Mouse (Mus musculus) ES-E14 (cell line): ENCODE results near the gene Creb3l2. TPM values are rescaled to one million over a fixed set of nuclear protein-coding genes. Genes with fewer than 3 reads are reported as not detected.

ENCODE experiments used
- DNase-seq: peaks from one replicate; pipeline ENCODE4 v3.0.0-alpha.2; 2013; ENCODE audit warnings: low read depth, low spot score
- H3K27ac ChIP-seq: 2 replicates; pipeline ENCODE4 v1.5.1; 2012; ENCODE audit warnings: low read depth, mild to moderate bottlenecking, low read length, moderate library complexity, mixed read lengths; ENCODE audit not compliant: poor library complexity, insufficient read depth, severe bottlenecking
- H3K36me3 ChIP-seq: 2 replicates; pipeline ENCODE4 v1.6.1; 2012; ENCODE audit warnings: mild to moderate bottlenecking, low read length, moderate library complexity, mixed read lengths; ENCODE audit not compliant: control insufficient read depth, poor library complexity, insufficient read depth, severe bottlenecking
- H3K4me1 ChIP-seq, 2 experiments: fragments of 150-350 bp in 1 of 2; sonication (generic) in 1 of 2; 2 replicates each; pipeline ENCODE4 v1.6.1; 2012; ENCODE audit warnings: low read length in 2 of 2, mild to moderate bottlenecking in 1 of 2, mixed read lengths in 1 of 2; ENCODE audit not compliant: control insufficient read depth in 2 of 2, insufficient read depth in 2 of 2, poor library complexity in 1 of 2
- H3K4me3 ChIP-seq, 2 experiments: fragments of 150-350 bp in 1 of 2; sonication (generic) in 1 of 2; 2 replicates each; pipeline ENCODE4 v1.5.1; 2012; ENCODE audit warnings: low read length in 2 of 2, low read depth in 1 of 2, mild to moderate bottlenecking in 1 of 2, mixed read lengths in 1 of 2; ENCODE audit not compliant: insufficient read depth in 1 of 2, poor library complexity in 1 of 2, severe bottlenecking in 1 of 2
- H3K9ac ChIP-seq: 2 replicates; pipeline ENCODE4 v1.6.1; 2012; ENCODE audit warnings: low read depth, mild to moderate bottlenecking, low read length, mixed read lengths; ENCODE audit not compliant: poor library complexity, insufficient read depth, severe bottlenecking
- H3K9me3 ChIP-seq: fragments of 150-350 bp; sonication (generic); 2 replicates; pipeline ENCODE4 v1.6.1; 2012; ENCODE audit warnings: low read depth, mild to moderate bottlenecking, low read length; ENCODE audit not compliant: control insufficient read depth, insufficient read depth
- CHD2 ChIP-seq: IDR thresholded peaks from 2 replicates; pipeline ENCODE4 v1.6.1; 2014; ENCODE audit warnings: mild to moderate bottlenecking, low read depth, low read length, inconsistent platforms
- HCFC1 ChIP-seq: IDR thresholded peaks from 2 replicates; pipeline ENCODE4 v1.6.1; 2012; ENCODE audit warnings: low read length, inconsistent platforms, borderline replicate concordance; ENCODE audit not compliant: insufficient read depth
- MAFK ChIP-seq: IDR thresholded peaks from 2 replicates; pipeline ENCODE4 v1.6.1; 2014; ENCODE audit warnings: mild to moderate bottlenecking, low read depth, low read length, inconsistent platforms; ENCODE audit not compliant: insufficient read depth
- ZC3H11A ChIP-seq: IDR thresholded peaks from 2 replicates; pipeline ENCODE4 v1.6.1; 2012; ENCODE audit warnings: low read depth, mild to moderate bottlenecking, inconsistent platforms, low read length, borderline replicate concordance
- ZNF384 ChIP-seq: IDR thresholded peaks from 2 replicates; pipeline ENCODE4 v1.6.1; 2012; ENCODE audit warnings: low read depth, low read length, inconsistent platforms
- in situ Hi-C, 2 experiments: fragments of 600-800 bp; cut with MboI; formaldehyde crosslinking; loops; one replicate each; pipeline ENCODE4 v1.15.1; 2025; ENCODE audit warnings: low sequenced_read_pairs in 2 of 2, inconsistent platforms in 1 of 2; ENCODE audit not compliant: unreplicated experiment in 2 of 2
- total RNA-seq: library from RNA; depleted of rRNA; stranded (reverse); fragments of 300-350 nt; gene quantifications from 2 replicates; pipeline ENCODE4 v1.2.3, GENCODE M21; 2012

Creb3l2 gene
- total RNA-seq, 1 experiment = 5.8 TPM

DNA sequence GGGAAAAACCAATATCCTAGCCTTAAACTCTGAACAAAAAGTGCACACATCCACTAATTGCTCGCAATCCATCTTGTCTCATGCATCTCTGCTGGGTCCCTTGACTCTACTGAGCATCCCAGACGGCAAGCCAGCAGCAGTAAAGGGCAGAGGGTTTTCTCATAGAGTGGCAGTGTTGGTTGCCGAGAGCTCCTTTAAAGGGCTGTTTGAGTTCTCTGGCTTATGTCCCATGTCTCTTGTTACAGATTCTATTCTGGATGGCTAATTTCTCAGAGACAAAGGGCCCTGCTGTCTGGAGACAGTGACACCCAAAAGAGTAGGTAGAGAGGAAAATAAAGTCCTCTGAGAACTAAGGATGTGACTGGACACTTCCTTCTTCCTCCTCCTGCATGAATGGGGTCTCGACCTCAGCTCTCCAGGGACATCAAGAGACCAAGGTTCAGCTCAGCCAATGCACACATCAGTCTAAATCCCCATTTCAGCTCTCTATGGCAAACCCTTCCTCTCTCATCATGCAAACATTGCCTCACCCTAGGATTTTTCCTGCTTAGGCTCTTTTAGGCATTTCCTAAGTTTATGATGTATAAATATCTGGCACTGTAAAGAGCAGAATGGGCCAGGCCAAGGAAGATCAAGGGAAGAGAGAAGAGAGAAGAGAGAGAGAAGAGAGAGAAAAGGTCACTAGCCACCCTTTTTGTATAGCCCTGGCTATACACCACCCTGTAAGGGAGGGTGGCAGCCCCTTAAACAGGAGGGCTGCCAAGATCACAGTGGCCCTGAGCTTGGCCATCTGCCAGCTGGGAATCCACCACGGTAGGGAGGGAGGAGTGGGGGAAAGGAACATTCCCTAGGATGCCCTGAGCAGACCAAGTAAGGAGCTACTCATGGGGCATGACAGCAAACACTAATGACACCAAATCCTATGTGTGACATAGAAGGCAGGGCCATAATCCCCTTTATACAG is 111.8 kb downstream of the Creb3l2 start:
- DNase-seq = no peak
- Histone ChIP-seq H3K36me3 (no peaks in the 10 kb centered on the region), H3K4me1 (peaks cover 2 to 3% of the 10 kb centered on the region in 2 experiments; a peak in 1 of 4 replicates), H3K4me3 (no peak overlapping the region), H3K9ac (no peak overlapping the region), H3K27ac (no peak overlapping the region), H3K9me3 (no peaks in the 10 kb centered on the region)
- in situ Hi-C loops = no loop called here
- TF ChIP-seq MAFK (no peak), ZNF384 (no peak), CHD2 (no peak), ZC3H11A (no peak), HCFC1 (no peak)

DNA sequence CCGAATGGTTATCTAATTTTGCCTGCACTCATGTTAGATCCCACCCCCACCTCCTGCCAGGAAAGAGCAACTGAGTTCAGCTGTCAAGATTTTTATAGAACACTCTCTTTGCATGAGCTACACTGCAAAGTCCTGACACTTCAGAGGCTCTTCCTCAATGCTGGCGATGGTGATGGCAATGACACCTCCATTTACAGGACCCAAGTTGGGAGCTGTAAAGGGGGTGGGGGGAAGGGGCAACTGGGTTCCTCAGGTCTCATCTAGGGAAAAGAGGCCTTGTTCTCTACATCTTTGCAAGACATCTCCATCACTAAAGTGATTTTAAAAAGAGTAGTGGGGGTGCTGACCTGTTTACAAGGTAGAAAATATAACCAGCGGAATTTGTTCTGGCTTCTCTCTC is 112.6 kb downstream of the Creb3l2 start:
- no peaks in the 10 kb centered on the region for H3K9me3 ChIP-seq
- H3K36me3 ChIP-seq = no peaks in the 10 kb centered on the region
- in situ Hi-C loops = no loop called here
- H3K9ac ChIP-seq = no peak overlapping the region
- no peak overlapping the region for H3K27ac ChIP-seq
- TF ChIP-seq HCFC1 (no peak), CHD2 (no peak), ZC3H11A (no peak), ZNF384 (no peak), MAFK (no peak)
- peaks cover 2 to 3% of the 10 kb centered on the region in 2 experiments; a peak in 1 of 4 replicates for H3K4me1 ChIP-seq
- H3K4me3 ChIP-seq = no peak overlapping the region
- no peak for DNase-seq

DNA sequence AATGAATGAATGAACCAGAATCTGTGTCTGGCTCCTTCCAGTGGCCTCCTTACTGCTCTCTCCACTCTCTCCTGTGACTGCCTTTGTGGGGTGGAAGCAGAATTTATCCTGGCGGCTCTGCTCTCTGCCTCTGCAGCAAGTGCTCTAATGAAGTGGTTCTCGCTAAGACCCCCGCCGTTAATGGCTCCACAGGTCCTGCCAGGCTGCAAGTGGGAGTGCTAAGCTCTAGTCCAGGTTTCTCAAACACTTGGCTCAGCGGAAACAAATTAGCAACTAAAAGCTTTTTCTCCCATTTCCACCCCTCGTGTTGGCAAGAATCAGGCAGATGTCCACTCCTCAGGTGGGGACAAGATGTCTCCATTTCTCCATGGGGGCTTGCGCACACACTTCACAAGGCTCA is 113.3 kb downstream of the Creb3l2 start:
- Histone ChIP-seq H3K9me3 (no peaks in the 10 kb centered on the region), H3K9ac (no peak overlapping the region), H3K4me1 (peaks cover 2 to 3% of the 10 kb centered on the region in 2 experiments; a peak in 1 of 4 replicates), H3K4me3 (no peak overlapping the region), H3K36me3 (no peaks in the 10 kb centered on the region), H3K27ac (no peak overlapping the region)
- DNase-seq = no peak
- TF ChIP-seq MAFK = no peak
- no peak for TF ChIP-seq ZC3H11A
- no peak for TF ChIP-seq HCFC1
- no peak for TF ChIP-seq CHD2
- TF ChIP-seq ZNF384 = no peak
- in situ Hi-C loops = no loop called here

DNA sequence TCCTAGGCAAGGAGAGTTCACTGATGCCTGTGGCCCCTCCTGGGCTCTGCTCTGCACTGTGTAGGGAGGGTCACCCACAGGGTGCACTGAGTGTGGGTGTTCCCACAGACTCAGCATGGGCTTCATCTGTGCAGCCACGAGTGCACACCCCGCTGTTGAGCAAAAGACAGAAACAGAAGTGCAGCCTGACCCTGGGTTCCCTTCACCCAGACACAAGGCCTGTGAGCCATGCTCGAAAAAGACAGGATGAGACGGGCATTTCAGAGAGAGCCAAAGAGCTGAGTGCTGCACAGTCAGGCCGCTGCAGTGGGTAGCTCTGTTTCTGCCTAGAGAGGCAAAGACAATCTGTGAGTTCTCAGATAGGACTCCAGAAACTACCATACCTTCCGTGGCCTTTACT is 114.4 kb downstream of the Creb3l2 start:
- no peaks in the 10 kb centered on the region for H3K9me3 ChIP-seq
- H3K27ac ChIP-seq = no peak overlapping the region
- peak; percentile 28 for DNase-seq
- no peak overlapping the region for H3K4me3 ChIP-seq
- in situ Hi-C loops = no loop called here
- peaks cover 2 to 3% of the 10 kb centered on the region in 2 experiments; a peak in 1 of 4 replicates for H3K4me1 ChIP-seq
- H3K9ac ChIP-seq = no peak overlapping the region
- TF ChIP-seq HCFC1 (no peak), ZC3H11A (no peak), ZNF384 (no peak), MAFK (no peak), CHD2 (no peak)
- no peaks in the 10 kb centered on the region for H3K36me3 ChIP-seq
